Mouse (Mus musculus) stomach, postnatal 0 days (tissue): Measurements from ENCODE around the gene 5330417C22Rik. TPM values are rescaled to one million over a fixed set of nuclear protein-coding genes. Genes with fewer than 3 reads are reported as not detected.

Source experiments
- ATAC-seq: fragments of 200-750 bp; cut with Nextera tagmentation; 2 replicates; pipeline ENCODE4 v1.8.0; 2017; ENCODE audit not compliant: low FRiP score, low TSS enrichment
- DNase-seq: peaks from one replicate; pipeline ENCODE4 v3.0.0-alpha.2; 2016; ENCODE audit warnings: low spot score
- H3K27ac ChIP-seq: fragments of 300-500 bp; sonication (generic); replicated peaks from 2 replicates; pipeline ENCODE4 v1.5.1; 2014; ENCODE audit warnings: mild to moderate bottlenecking, control low read depth
- H3K27me3 ChIP-seq: fragments of 300-500 bp; sonication (generic); 2 replicates; pipeline ENCODE4 v1.6.1; 2014; ENCODE audit warnings: low read length; ENCODE audit not compliant: control insufficient read depth, insufficient read depth
- H3K36me3 ChIP-seq: fragments of 300-500 bp; sonication (generic); 2 replicates; pipeline ENCODE4 v1.6.1; 2014; ENCODE audit warnings: low read length, mixed read lengths; ENCODE audit not compliant: control insufficient read depth, insufficient read depth
- H3K4me1 ChIP-seq: fragments of 300-500 bp; sonication (generic); replicated peaks from 2 replicates; pipeline ENCODE4 v1.6.1; 2014; ENCODE audit warnings: antibody characterized with exemption; ENCODE audit not compliant: control insufficient read depth, insufficient read depth
- H3K4me2 ChIP-seq: fragments of 300-500 bp; sonication (generic); replicated peaks from 2 replicates; pipeline ENCODE4 v1.6.1; 2014; ENCODE audit warnings: low read depth, mild to moderate bottlenecking, control low read depth, moderate library complexity
- H3K4me3 ChIP-seq: fragments of 300-500 bp; sonication (generic); 2 replicates; pipeline ENCODE4 v1.5.1; 2014; ENCODE audit warnings: low read depth, low read length, control low read depth
- H3K9ac ChIP-seq: fragments of 300-500 bp; sonication (generic); 2 replicates; pipeline ENCODE4 v1.6.1; 2014; ENCODE audit warnings: mild to moderate bottlenecking, low read length, control low read depth, mixed read lengths
- H3K9me3 ChIP-seq: fragments of 300-500 bp; sonication (generic); 2 replicates; pipeline ENCODE4 v1.6.1; 2016; ENCODE audit warnings: low read length; ENCODE audit not compliant: control insufficient read depth
- CTCF ChIP-seq: IDR thresholded peaks from 2 replicates; pipeline ENCODE4 v1.5.1; 2016; ENCODE audit warnings: antibody characterized with exemption, low read depth, mild to moderate bottlenecking, moderate library complexity
- EP300 ChIP-seq: optimal IDR thresholded peaks from 2 replicates; pipeline ENCODE3; 2016; ENCODE audit warnings: antibody characterized with exemption
- WGBS: fragments of 180-500 bp; shearing (Covaris S2); extraction: QIAGEN DNeasy Blood & Tissue Kit; methylation state at CpG from one replicate; pipeline ENCODE4 v1.1.7; 2014; 5-methylcytosine and 5-hydroxymethylcytosine counted together
- polyA plus RNA-seq: library from polyadenylated mRNA; unstranded; fragments of >200 nt; fragmentation: Nextera tagmentation; extraction: Ambion mirVana; gene quantifications from 2 replicates; pipeline ENCODE4 v1.2.1, GENCODE M21; 2015

Gene 5330417C22Rik
- polyA plus RNA-seq, 1 experiment from 2014 or later: 30.8 TPM

DNA sequence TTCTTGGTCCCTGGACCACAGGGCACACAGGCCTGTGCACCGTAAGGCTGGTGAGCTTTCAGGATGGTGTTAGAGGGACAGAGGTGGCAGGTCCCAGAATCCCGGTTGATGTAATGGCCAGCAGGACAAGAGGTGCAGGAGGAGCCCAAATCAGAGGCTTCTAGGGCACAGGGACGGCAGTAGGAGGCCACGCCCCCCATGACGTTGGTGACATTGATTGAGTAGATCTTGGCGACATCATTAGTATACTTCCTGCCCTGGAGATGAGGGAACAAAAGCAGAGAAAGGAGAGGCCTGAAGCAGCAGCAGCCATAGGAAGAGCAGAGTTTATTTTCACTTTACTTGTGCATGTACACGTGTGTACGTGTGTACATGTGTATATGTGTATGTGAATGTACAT, 68.6 kb downstream of the 5330417C22Rik start:
- peak; percentile 45 for ATAC-seq
- Histone ChIP-seq H3K4me3 (no peak overlapping the region), H3K27ac (no peak overlapping the region), H3K4me2 (no peak overlapping the region), H3K27me3 (no peaks in the 10 kb centered on the region), H3K9me3 (no peaks in the 10 kb centered on the region), H3K36me3 (no peaks in the 10 kb centered on the region), H3K4me1 (no peaks in the 10 kb centered on the region), H3K9ac (no peak overlapping the region)
- no peak for TF ChIP-seq CTCF
- TF ChIP-seq EP300: no peak
- 45% methylated on average over 8 of the region's 8 CpGs for WGBS
- DNase-seq: peak; percentile 46

DNA sequence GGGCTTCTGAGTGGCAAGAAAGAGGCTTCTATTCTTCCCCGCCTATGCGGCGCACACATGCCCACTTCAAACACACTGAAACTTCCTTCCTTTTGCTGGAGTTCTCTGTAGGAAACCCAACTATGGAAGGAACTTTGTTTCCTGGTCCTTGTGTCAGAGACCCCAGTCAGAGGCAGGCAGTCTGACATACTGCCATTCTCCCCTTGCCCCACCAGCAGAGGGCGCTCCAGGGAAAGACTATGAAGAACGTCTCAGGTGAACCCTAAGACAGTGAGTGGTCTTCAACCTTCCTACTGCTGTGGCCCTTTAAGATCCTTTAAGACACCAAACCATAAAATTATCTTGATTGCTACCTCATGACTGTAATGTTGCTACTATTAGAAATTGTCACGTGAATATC, 69.9 kb downstream of the 5330417C22Rik start:
- Histone ChIP-seq H3K9ac (no peak overlapping the region), H3K4me2 (no peak overlapping the region), H3K4me3 (no peak overlapping the region), H3K4me1 (no peaks in the 10 kb centered on the region), H3K9me3 (no peaks in the 10 kb centered on the region), H3K27me3 (no peaks in the 10 kb centered on the region), H3K36me3 (no peaks in the 10 kb centered on the region), H3K27ac (no peak overlapping the region)
- WGBS: 76% methylated on average over 6 of the region's 6 CpGs
- DNase-seq: peak; percentile 78
- no peak for ATAC-seq
- TF ChIP-seq CTCF (peak; percentile 79), EP300 (no peak)

DNA sequence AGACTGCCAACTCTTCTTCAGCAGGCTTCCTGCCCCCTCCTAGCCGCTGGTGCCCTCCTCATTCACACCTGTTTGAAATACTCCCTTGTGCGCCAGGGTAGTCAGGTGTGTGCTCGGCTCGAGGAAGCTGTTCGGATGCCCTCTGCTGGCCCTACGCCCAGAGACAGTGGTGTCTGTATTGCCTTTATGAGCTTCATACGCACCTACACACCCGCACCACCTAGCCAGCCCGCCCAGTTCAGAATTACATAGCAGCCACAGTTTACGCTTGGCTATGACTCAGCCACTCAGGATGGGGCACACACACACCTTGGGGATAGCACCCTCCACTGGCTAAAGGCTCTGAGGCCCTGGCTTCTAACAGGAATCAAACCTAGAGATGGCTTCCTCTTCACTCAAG, 77.5 kb downstream of the 5330417C22Rik start:
- no peaks in the 10 kb centered on the region for H3K27me3 ChIP-seq
- no peaks in the 10 kb centered on the region for H3K36me3 ChIP-seq
- no peak overlapping the region for H3K9ac ChIP-seq
- TF ChIP-seq EP300 (no peak), CTCF (peak; percentile 69)
- peak overlapping the region; percentile 53 for H3K27ac ChIP-seq
- no peaks in the 10 kb centered on the region for H3K4me1 ChIP-seq
- peak overlapping the region; percentile 29 for H3K4me2 ChIP-seq
- ATAC-seq (peak; percentile 94), DNase-seq (peak; percentile 79)
- H3K4me3 ChIP-seq: no peak overlapping the region
- H3K9me3 ChIP-seq: no peaks in the 10 kb centered on the region
- WGBS: 23% methylated on average over 10 of the region's 10 CpGs

DNA sequence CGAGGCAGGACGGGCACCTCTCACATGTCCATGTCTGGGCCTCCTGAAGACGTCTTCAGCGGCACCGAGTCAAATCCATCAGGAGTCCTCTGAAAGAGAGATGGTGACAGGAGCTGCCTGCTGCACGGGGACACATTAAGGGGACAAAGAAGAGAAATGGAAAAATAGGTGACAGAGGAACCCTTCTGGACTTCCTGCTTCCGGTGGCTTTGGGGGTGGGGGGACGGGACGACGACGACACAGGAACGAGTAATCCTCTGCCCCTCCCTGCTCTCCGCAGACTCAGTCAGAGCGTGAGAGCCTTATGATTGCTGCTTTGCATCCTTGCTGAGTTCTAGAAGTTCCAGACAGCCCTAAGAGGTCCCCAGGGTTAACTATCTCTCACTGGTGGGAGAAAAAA, 78.0 kb downstream of the 5330417C22Rik start:
- no peaks in the 10 kb centered on the region for H3K4me1 ChIP-seq
- no peaks in the 10 kb centered on the region for H3K9me3 ChIP-seq
- ATAC-seq (0 out of 2 replicates have a peak, but pooled peaks have one; percentile 25), DNase-seq (no peak)
- WGBS: 44% methylated on average over 14 of the region's 14 CpGs
- TF ChIP-seq CTCF (no peak), EP300 (no peak)
- H3K4me3 ChIP-seq: no peak overlapping the region
- no peaks in the 10 kb centered on the region for H3K36me3 ChIP-seq
- no peaks in the 10 kb centered on the region for H3K27me3 ChIP-seq
- H3K4me2 ChIP-seq: peak overlapping the region; percentile 29
- no peak overlapping the region for H3K9ac ChIP-seq
- peak overlapping the region; percentile 53; the same call in 1 of the 2 replicates for H3K27ac ChIP-seq

DNA sequence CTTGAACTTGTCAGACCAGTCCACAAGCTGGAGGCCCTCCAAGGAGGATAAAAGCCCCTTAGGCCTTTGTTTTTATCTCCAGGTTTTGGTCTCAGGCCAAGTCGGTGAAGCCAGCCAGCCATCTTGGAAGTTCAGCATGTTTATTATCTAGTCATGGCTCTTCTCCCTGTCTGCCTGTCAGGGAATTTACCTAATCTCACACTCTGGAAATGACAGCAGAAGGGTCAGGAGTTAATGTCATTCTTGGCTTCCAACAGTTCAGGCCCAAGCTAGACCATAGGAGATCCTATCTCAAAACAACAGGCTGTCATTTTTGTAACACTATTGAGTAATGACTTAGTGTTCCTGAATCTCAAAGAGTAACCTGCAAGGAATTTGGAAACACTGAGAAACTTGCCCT, 82.2 kb downstream of the 5330417C22Rik start:
- Histone ChIP-seq H3K9ac (no peak overlapping the region), H3K4me1 (no peaks in the 10 kb centered on the region), H3K9me3 (no peaks in the 10 kb centered on the region), H3K4me3 (no peak overlapping the region), H3K36me3 (no peaks in the 10 kb centered on the region), H3K4me2 (no peak overlapping the region), H3K27ac (no peak overlapping the region), H3K27me3 (no peaks in the 10 kb centered on the region)
- no peak for TF ChIP-seq EP300
- no peak for TF ChIP-seq CTCF
- DNase-seq (no peak), ATAC-seq (no peak)
- 71% methylated on average over 1 of the region's 1 CpGs for WGBS

DNA sequence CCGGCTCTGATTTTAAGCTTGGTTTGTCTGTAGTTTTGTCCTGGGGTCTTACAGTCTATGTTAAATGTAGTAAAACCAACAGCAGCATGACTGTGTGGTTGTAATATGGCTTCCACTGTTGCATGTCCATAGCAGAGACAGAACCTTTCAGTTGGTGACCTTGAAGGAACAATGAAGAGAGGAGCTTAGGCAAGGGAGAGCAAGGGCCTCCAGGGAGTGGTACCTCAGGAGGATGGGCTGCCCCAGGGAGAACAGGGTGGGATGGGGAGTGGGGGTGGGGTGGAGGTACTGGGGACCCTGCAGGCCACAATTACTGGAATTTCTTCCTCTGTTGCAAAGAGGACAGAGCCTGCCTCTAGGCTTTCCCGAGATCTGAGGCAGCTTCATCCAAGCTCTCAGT, 84.4 kb downstream of the 5330417C22Rik start:
- H3K27me3 ChIP-seq: no peaks in the 10 kb centered on the region
- no peaks in the 10 kb centered on the region for H3K4me1 ChIP-seq
- no peak for ATAC-seq
- TF ChIP-seq EP300: no peak
- no peak for TF ChIP-seq CTCF
- no peak overlapping the region for H3K4me2 ChIP-seq
- DNase-seq: no peak
- no peaks in the 10 kb centered on the region for H3K9me3 ChIP-seq
- H3K36me3 ChIP-seq: no peaks in the 10 kb centered on the region
- no peak overlapping the region for H3K27ac ChIP-seq
- no peak overlapping the region for H3K4me3 ChIP-seq
- WGBS: 88% methylated on average over 2 of the region's 2 CpGs
- no peak overlapping the region for H3K9ac ChIP-seq
